Mouse (Mus musculus): Measurements from ENCODE around the gene Rdh7.
"Not testable (repeated sequence)": the region's sequence is repeated elsewhere in the genome, so short reads cannot be mapped to it uniquely, and the experiment has no call there.

The Rdh7 gene

DNA sequence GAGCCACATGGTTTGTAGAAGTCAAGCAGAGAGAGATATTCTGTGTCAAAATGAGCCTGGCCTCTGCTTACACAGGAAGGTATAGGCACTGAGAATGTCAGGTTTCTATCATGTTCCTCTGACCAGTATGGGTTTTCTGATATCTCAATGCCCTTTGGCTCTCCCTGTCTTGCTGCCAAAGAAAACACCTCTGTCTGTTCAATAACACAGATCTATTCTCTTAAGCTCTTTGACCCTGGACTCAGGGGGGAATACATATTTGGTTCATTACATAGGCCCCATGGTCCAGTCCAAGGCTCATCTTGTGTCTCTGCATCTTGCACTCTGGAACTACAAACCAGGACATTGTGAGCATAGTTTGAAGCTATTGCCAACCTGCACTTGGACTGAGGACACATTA, at the start of gene Rdh7:
TSS of gene Rdh7 (minus strand) at position 213 of the 400 bp plus-strand sequence.
- no peak for DNase-seq (ENCODE audit: low spot score)

DNA sequence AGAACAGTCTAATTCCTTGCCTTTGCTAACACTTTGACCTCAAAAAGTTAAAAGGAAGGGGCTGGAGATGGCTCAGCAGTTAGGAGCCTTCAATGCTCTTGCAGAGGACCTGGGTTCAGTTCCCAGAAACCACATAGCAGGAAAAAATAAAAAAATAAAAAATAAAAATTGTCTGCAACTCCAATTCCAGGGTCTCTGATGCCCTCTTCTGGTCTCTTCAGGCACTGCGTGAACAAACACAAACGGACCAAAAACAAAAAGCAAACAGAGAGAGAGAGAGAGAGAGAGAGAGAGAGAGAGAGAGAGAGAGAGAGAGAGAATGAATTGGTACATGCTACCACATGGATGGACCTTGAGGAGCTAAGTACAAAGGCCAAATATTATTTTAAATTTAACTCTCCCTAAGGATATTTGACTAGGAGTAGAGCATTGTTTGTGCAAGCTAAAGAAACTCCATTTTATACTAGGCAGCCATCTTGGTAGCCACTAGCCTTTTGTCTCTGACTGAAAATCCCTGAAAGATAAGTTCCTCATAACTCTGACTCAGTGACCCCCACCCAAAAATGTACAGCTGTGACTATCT, 48.9 kb upstream of the Rdh7 start:
- peak; percentile 36 for DNase-seq (ENCODE audit: low spot score)

DNA sequence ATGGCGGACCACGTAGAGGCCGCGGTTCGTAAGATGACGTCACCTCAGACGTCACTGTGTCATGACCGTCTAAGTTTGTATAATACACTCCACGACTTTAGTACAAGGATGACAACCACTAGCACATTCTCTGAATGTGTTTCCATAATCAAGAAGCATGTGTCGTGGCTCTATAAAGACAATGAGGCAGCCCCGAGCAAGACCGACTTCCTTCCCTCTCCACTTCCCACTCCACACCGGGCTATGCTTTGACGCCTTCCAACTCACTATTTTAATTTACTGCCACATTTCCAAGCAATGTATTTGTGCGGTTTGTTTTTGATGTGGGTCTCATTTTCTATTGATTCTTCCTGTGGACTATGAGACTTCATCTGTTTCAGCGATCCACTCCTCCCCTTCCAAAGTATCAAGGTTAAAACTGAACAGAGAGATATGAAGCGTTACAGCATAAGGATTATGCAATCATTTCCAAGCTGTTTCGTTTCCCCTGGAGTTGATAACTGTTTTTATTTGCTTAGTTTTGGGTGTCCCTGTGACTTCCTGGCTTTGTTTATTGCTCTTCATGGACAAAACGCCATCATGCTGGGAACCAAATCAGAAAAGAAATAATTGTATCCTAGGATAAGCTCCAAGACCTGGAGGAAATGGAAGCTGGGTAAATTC, 48.3 kb upstream of the Rdh7 start:
- DNase-seq (ENCODE audit: low spot score), result no peak

DNA sequence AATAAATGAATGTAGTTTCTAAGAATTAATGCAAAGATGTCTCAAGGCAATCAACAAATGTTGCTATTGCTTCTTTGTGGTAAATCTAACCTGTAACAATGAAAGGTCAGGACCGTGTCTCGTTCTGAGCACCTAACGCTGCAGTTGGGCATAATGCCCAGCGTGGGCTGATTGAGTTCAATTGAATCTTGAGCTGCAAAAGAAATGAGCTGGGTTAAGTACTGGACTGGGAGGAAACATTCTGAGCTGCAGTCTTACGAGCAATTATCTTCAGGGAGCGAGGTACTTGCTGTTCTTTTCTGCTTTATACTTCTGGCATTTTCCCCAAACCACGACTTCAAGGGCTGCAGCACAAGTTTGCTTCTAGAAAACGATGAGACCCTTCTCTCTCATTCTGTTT, 47.7 kb upstream of the Rdh7 start:
- DNase-seq (ENCODE audit: low spot score), result no peak

DNA sequence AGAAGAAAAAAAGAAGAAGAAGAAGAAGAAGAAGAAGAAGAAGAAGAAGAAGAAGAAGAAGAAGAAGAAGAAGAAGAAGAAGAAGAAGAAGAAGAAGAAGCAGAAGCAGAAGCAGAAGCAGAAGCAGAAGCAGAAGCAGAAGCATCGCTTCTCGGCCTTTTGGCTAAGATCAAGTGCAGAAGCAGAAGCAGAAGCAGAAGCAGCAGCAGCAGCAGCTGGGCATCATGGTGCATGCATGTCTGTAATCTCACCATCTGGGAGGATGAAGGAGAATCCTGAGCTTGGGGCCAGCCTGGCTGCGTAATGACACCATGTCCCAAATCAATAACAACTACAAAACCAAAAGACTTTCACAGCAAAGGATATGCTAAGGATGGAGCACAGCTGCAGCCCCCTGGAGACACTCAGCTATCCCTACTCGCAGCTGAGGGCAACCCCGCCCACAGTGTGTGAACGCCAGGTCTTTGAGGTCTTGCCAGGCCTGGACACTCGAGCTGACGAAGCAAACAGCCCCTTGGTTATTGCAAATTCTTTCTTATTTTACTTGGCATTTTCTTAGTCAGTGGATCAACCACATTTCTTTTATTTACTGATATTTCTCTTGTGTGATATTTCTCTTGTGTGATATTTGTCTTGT, 43.8 kb upstream of the Rdh7 start:
- no peak for DNase-seq (ENCODE audit: low spot score)

DNA sequence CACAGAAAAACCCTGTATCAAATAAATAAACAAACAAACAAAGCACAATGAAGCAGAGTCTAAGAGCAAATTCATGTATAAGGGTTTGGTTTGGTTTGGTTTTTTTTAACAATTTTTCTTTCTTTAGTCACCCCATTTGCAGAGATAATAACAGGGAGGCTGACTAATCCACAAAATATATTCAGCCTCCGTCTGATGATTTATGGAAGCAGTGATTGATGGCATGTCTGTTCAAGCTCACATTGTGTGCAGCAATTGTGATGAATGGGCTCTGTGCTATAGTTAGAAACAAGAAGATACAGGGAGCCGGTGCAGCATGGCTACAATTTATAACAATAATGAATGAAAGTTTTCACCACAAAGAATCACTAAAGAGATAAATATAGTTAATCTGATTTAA, 39.1 kb upstream of the Rdh7 start:
- DNase-seq (ENCODE audit: low spot score), result no peak

DNA sequence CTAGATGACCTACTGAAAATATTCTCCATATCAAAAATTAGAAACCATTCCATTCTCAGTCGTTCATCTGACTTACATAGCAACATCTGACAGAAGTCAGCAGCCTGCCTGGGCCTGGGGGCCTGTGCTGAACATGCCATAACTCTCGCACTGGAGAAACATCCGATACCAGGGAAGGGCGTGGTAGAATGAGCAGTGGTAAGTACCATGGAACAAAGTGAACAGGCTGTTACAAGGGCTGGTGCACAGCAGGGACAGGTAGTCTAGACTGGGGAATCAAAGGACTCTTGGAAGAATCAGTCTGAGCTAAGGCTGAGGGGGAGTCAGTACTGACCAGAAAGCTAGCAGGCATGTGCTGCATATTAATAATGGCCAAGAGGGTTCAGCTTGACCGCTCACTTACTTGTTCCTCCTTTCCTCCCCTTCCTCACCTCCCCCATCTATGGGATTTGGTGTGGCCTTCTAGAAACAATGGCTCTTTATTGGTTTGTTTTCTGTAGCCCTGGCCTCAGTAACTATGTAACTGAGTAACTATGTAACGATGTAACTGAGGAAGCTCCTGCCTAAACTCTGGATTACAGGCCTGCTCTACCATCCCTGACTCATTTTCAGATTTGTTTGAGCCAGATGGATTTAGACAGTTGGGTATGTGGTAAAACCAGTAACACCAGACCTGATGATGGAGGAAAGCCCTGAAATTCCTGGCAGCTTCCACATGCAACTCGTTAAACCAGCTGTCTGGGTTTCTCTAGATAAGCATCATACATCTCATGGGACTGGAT, 36.2 kb upstream of the Rdh7 start:
- DNase-seq (ENCODE audit: low spot score), result no peak

DNA sequence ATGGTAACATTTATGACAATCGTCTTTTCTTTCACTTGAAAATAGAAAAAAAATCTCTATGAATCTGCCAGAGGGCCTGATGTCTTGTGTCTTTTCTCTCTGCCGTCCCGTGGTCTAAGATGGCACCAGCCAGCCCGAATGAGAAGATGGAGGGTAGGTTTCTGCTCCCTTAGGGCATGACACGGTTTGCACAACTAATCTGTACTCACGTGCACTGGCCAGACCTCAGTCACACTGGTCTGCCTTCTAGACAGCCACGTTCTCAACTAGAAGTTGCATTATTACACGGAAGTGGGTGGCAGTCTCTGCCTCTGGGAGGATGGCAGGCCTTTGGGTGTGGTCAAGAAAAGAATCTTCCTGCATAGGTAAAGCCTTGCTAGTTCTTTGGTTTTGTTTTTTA, 34.4 kb upstream of the Rdh7 start:
- DNase-seq (ENCODE audit: low spot score), result no peak

DNA sequence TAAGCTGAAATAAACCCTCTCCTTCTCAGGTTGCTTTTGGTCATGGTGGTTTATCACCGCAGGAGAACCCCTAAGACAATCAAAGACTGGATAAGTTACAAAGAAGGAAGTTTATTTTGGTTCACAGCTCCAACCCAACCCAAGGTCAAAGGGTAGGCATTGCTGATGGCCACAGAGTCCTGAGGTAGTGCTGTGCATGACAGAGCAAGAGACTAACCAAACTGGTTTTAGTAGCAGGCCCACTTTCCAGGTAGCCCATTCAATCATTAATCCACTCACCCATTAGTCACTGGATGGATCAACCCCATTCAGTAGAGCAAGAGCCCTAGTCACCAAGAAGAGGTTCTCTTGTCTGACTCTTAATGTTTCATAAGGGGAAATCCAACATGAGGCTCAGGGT, 33.6 kb upstream of the Rdh7 start:
- DNase-seq (ENCODE audit: low spot score), result no peak

DNA sequence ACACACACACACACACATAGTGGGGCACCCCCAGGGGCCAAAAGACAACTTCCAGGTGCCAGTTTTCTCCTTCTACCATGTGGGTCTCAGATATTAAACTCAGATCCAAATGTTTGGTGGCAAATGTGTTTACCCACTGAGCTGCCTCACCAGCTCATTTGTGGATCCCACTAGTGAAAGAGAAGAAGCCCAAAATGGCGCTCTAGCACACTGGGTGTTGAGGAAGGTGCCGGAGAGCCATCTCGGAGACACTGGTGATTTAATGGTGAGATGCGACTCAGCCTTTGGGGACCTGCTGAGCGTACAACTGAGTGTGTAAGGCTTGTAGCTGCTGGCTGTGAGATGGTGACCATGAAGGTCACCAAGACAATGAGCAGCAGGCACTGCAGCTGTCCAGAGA, 29.0 kb upstream of the Rdh7 start:
- no peak for DNase-seq (ENCODE audit: low spot score)

DNA sequence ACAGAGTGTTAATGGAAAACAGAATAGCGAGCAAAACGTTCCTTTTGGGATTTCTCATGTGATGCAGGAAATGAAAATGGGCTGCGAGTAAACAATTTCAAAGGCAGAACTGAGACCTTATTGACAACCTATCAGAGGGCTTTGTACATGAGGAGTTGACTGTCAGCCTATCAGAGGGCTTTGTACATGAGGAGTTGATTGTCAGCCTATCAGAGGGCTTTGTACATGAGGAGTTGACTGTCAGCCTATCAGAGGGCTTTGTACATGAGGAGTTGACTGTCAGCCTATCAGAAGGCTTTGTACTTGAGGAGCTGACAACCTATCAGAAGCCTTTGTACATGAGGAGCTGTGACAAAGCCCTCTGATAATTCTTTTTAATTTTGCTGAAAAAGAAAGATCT, 28.6 kb upstream of the Rdh7 start:
- DNase-seq (ENCODE audit: low spot score), result not testable (repeated sequence)

DNA sequence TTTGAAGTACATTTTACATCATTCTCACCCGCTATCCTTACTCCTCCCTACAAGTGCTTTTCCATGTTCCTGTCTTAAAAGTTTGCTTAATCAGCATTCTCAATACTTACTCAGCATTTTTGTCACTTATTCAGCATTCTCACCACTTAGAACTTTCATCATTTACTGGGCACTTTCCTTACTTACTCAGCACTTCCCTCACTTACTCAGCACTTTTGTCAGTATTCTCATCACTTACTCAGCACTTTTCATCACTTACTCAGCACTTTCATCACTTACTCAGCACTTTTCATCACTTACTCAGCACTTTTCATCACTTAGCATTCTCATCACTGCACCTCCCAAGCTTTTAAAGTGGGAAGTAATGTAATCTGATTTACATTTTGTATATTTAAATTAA, 27.0 kb upstream of the Rdh7 start:
- no peak for DNase-seq (ENCODE audit: low spot score)

DNA sequence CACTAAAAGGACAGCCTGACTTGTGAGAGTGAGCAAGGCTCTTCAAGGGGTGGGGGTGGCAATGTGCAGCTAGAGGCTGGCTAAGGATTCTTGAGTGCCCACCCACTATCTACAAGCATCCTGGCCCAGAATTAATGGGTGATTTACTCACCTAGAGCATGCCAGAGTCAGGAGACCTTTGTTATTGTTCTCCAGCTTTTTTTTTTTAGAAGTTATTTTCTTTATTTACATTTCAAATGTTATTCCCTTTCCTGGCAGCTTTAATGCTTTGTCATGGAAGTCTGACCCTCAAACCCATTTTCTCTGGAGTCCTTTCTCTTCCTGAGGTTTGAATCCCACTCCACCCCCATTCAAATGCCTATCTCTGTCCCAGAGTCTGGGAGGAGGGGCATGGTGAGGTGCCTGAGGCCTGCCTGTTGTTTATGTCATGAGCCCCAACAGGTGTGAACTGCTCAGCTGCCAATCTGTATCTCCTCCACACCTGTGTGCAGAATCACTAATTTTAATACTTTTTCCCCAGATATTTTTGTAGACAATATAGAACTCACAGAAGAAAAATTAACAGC, 18.9 kb upstream of the Rdh7 start:
- DNase-seq (ENCODE audit: low spot score), result no peak

DNA sequence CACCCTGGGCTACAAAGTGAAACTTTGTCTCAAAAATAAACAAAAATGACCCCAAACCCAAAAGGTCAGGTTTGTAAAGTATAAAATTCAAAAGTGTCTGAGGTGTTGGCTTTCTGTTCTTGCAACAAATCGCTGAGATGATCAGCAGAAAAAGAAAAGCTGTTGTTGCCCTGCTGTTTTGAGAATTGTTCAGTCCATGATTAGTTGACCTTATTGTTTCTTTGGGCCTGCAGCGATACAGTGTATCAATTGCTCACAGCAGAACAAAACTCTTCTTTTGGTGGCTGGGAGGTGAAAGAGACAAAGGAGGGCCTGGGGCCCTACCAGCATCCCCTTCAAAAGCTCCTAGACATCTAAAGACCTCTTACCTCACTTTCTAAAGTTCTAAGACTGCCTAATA, 17.5 kb upstream of the Rdh7 start:
- no peak for DNase-seq (ENCODE audit: low spot score)

DNA sequence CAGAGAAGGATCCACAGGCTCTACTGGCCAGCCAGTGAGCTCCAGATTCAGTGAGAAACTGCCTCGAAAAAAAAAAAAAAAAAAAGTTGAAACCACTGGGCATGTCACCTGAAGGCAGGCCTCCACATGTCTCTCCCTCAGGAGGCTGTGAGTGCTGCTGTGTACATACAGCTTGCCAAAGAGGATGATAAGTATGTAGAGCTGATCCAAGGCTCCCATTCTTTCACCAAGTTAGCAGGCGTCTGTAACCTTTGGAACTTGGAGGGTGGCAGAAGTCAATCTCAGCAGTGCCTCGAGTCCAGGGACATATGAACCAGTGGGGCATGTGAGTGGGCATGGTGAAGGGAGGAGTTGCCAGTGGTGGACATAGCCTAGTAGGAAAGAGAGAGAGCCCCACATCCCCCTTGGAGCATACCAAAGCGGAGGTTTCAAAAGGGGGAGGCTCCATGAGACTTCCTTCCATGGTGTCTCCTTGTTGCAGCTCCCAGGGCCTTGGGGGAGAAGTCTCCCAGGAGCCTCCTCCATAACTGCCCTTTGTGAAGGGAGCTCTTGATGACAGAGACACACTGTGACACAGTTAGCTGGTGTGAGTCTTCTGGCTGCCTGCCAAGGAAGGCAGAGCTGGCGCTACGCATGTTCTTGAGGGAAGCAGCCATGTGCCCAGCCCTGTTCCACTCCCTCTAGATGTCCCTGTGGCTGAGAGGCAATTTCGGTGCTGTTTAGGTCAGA, 16.3 kb upstream of the Rdh7 start:
- no peak for DNase-seq (ENCODE audit: low spot score)

DNA sequence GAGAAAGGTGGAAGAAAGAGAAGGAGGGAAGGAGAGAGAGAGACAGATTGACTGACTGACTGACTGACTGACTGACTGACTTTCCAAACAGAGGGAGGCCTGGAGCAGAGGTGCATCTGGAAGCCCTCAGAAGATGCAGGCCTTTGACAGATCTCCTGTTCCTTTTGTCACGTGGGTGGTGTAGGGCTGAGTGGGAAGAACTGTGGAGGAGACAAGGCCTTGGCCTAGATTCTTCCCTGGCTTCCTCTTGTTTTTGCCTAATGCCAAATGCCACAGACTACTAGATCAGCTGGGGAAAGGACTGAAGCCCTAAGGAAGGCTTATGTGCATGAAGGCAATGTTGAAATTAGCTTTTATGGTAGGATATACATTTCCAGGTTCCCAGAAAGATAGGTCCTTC, 14.5 kb upstream of the Rdh7 start:
- no peak for DNase-seq (ENCODE audit: low spot score)

DNA sequence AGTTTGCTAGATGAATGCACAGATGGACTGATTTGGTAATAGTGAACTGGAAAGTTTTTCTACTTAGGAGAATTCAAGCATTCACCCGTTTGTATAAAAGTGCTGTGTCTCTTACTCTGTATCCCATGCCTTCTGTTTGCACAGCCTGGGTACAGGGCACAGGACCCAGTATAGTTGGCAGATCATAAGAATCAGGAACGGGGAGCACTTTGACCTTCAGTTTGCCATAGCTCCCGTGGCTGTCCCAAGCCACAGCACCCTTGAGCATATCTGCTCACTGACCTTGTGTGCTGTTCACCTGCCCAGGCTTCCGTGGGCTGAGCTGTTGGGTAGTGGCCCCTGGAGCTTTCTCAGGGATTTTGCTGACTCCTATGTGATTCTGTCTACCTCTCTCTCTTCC, 13.1 kb upstream of the Rdh7 start:
- DNase-seq (ENCODE audit: low spot score), result no peak

DNA sequence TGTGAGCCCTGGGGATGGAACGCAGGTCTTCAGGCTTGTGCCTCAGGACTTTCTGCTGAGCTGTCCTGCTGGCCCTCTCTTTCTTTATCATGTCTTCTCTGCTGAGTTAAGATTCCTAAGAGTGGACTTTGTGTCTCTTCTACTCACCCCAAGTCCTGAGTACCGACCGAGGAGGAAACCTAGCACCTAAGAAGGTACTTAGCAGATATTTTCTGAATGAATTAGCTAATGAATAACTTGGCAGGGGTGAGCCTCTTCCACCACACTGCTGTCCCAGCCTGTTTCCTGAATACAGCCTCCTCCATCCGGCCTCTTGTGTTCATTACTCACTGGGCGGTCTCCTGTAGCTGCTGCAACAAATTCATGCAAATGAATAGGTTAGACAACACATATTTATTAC, 11.2 kb upstream of the Rdh7 start:
- DNase-seq (ENCODE audit: low spot score), result no peak

DNA sequence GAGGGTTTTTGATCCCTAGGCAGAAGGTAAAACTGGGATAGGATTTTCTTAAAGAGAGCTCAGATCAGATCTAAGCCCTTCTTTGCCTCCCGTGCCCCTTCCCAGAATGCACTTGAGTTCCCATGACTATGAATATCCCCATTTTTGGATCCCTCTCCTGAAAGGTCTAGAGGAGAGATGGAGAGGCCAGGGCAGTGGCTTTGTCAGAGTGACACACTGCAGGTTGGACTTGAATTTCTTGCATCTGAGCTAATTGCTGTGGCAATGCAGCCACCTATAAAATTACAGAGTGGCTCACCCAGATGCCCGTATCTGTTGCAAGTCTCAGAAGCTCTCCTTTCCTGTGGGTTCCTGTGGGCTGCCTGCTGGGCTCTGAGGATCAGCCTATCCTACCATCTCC, 9.6 kb upstream of the Rdh7 start, which contains the start of gene Sdr9c7:
TSS of gene Sdr9c7 (plus strand) at position 301 of the 400 bp plus-strand sequence.
- DNase-seq (ENCODE audit: low spot score), result no peak

DNA sequence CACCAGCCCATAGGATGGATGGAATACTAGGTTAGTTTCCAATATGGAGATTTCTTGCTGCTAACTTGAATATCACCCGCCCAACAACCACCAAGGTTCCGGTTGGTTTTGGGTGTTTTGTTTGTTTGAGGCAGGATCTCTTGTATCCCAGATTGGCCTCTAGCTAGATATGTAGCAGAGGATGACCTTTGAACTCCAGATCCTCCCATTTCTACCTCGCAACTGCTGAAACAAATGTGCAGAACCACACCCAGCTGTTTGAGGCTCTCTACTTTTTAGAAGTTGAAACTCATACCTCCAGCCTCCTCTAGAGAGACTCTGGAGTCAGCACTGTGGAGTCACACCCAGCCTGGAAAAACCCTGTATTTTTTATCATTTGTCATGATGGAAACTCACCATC, 8.9 kb upstream of the Rdh7 start:
- DNase-seq (ENCODE audit: low spot score), result no peak

DNA sequence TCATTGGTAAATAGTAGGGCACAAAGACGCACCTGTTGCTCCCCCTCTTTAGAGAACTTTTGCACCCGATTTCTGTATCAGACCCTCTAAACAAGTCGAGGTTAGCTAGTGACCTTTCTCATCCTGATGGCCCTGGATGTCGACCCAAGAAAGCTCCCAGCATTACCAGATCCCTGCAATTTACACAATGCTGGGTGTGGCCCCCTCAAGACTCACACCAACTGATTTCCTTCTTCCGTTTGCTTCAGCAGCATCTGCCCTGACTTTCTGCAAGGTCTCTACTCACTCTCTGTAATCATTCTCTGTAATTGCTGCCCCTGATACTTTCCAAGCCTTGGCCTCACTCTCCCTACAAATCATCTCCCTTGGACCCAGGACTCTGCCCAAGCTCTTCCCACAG, 8.1 kb upstream of the Rdh7 start:
- no peak for DNase-seq (ENCODE audit: low spot score)

Measured in embryo, embryonic 10 days (tissue).